Mouse (Mus musculus) kidney, embryonic 15.5 days (tissue): ENCODE measurements around the gene Gm45783. TPM values are rescaled to one million over a fixed set of nuclear protein-coding genes. Genes with fewer than 3 reads are reported as not detected.
A peak's percentile ranks its signal among the peaks of the same experiment; 100 is the strongest.
"Not testable (repeated sequence)": the region's sequence is repeated elsewhere in the genome, so short reads cannot be mapped to it uniquely, and the experiment has no call there.

ENCODE experiments used
- ATAC-seq: fragments of 200-750 bp; cut with Nextera tagmentation; replicated peaks from 2 replicates; pipeline ENCODE4 v1.8.0; 2017; ENCODE audit warnings: moderate TSS enrichment; ENCODE audit not compliant: low FRiP score
- H3K27ac ChIP-seq: fragments of 300-500 bp; sonication (generic); 2 replicates; pipeline ENCODE4 v1.5.1; 2015; ENCODE audit warnings: mild to moderate bottlenecking, inconsistent platforms
- H3K27me3 ChIP-seq: fragments of 300-500 bp; sonication (generic); 2 replicates; pipeline ENCODE4 v1.6.1; 2015; ENCODE audit warnings: inconsistent platforms
- H3K36me3 ChIP-seq: fragments of 300-500 bp; sonication (generic); 2 replicates; pipeline ENCODE4 v1.6.1; 2015; ENCODE audit warnings: inconsistent platforms
- H3K4me1 ChIP-seq: fragments of 300-500 bp; sonication (generic); 2 replicates; pipeline ENCODE4 v1.6.1; 2015; ENCODE audit warnings: inconsistent platforms
- H3K4me2 ChIP-seq: fragments of 300-500 bp; sonication (generic); 2 replicates; pipeline ENCODE4 v1.6.1; 2015; ENCODE audit warnings: moderate library complexity, mild to moderate bottlenecking, inconsistent platforms
- H3K4me3 ChIP-seq: fragments of 300-500 bp; sonication (generic); replicated peaks from 2 replicates; pipeline ENCODE4 v1.5.1; 2015; ENCODE audit warnings: mild to moderate bottlenecking, inconsistent platforms
- H3K9ac ChIP-seq: fragments of 300-500 bp; sonication (generic); 2 replicates; pipeline ENCODE4 v1.6.1; 2015; ENCODE audit warnings: mild to moderate bottlenecking, inconsistent platforms
- H3K9me3 ChIP-seq: fragments of 300-500 bp; sonication (generic); replicated peaks from 2 replicates; pipeline ENCODE4 v1.6.1; 2016; ENCODE audit warnings: inconsistent platforms
- WGBS: fragments of 180-500 bp; shearing (Covaris S2); methylation state at CpG from one replicate; pipeline ENCODE4 v1.1.7; 2015; ENCODE audit warnings: mixed read lengths; 5-methylcytosine and 5-hydroxymethylcytosine counted together
- microRNA-seq: library from miRNA; unstranded; fragments of <30 nt; microRNA quantifications from one replicate; pipeline ENCODE4, GENCODE M21; 2016
- polyA plus RNA-seq: library from polyadenylated mRNA; unstranded; fragments of >200 nt; fragmentation: Nextera tagmentation; extraction: Ambion mirVana; gene quantifications from 2 replicates; pipeline ENCODE4 v1.2.1, GENCODE M21; 2015

Gene Gm45783
- not detected in 2 replicates for polyA plus RNA-seq

GRCm38 (mm10) chr7:7374431-7374830 is at the start of gene Gm45783:
Gene Gm45783 (minus strand): TSS chr7:7374573.
- 53% methylated on average over 12 of the region's 12 CpGs for WGBS
- H3K4me3 ChIP-seq, result peak within 1 kb of the TSS; percentile 21
- H3K4me1 ChIP-seq, H3K27me3 ChIP-seq, H3K9me3 ChIP-seq, H3K27ac ChIP-seq, H3K36me3 ChIP-seq, ATAC-seq, H3K9ac ChIP-seq, H3K4me2 ChIP-seq: not testable (repeated sequence)

GRCm38 (mm10) chr7:7399603-7400002 is 25.2 kb upstream of the Gm45783 start, which contains the start of gene Vmn2r31:
Gene Vmn2r31 (minus strand): TSS chr7:7399703.
- not testable (repeated sequence) for H3K9ac ChIP-seq, H3K4me1 ChIP-seq, H3K4me2 ChIP-seq, H3K27ac ChIP-seq, H3K36me3 ChIP-seq, ATAC-seq, H3K9me3 ChIP-seq, H3K27me3 ChIP-seq, H3K4me3 ChIP-seq

GRCm38 (mm10) chr7:7337509-7337908 is 36.9 kb downstream of the Gm45783 start, which contains the start of gene Vmn2r30:
Gene Vmn2r30 (minus strand): TSS chr7:7337609.
- ATAC-seq, H3K4me3 ChIP-seq, H3K27ac ChIP-seq, H3K27me3 ChIP-seq, H3K9ac ChIP-seq, H3K9me3 ChIP-seq, H3K36me3 ChIP-seq, H3K4me1 ChIP-seq, H3K4me2 ChIP-seq: not testable (repeated sequence)
- WGBS, result 75% methylated on average over 1 of the region's 1 CpGs

GRCm38 (mm10) chr7:7295595-7295994 is 78.8 kb downstream of the Gm45783 start:
- no peak for ATAC-seq
- Histone ChIP-seq H3K27ac (no peak overlapping the region), H3K4me1 (peaks cover 10% of the 10 kb centered on the region), H3K4me3 (no peak overlapping the region), H3K9ac (no peak overlapping the region), H3K4me2 (no peak overlapping the region), H3K9me3 (no peaks in the 10 kb centered on the region), H3K36me3 (peaks cover 55% of the 10 kb centered on the region), H3K27me3 (no peaks in the 10 kb centered on the region)
- 84% methylated on average over 16 of the region's 16 CpGs for WGBS

Small RNAs within 50 kb of the gene (microRNA-seq; reads per million reads assigned to microRNA genes)
- 0.44 reads per million for gene Mir5620

Other genes with a start within 250 kb of the Gm45783 start
- gene Zfp773, start 237.8 kb downstream of the Gm45783 start, polyA plus RNA-seq, result 1.6 and 2.0 TPM in 2 replicates
- gene Zfp418, start 203.2 kb downstream of the Gm45783 start, polyA plus RNA-seq, result 1.7 and 1.9 TPM in 2 replicates
- 7.3 and 7.5 TPM in 2 replicates for gene Zfp772, start 164.6 kb downstream of the Gm45783 start, polyA plus RNA-seq
- gene Vmn2r29, start 127.2 kb downstream of the Gm45783 start, polyA plus RNA-seq, result 0.22 and 1.9 TPM in 2 replicates
- 3.1 and 5.1 TPM in 2 replicates for gene Gm45844, start 96.3 kb downstream of the Gm45783 start, polyA plus RNA-seq
- gene Clcn4, start 73.7 kb downstream of the Gm45783 start, polyA plus RNA-seq, result 44.6 and 46.6 TPM in 2 replicates
- gene Vmn2r30, start 37.0 kb downstream of the Gm45783 start, polyA plus RNA-seq, result not detected in 2 replicates
- not detected in 2 replicates for gene Vmn2r31, start 25.1 kb upstream of the Gm45783 start, polyA plus RNA-seq
- not detected in 2 replicates for gene Vmn2r32, start 105.4 kb upstream of the Gm45783 start, polyA plus RNA-seq
- gene Vmn2r33, start 192.2 kb upstream of the Gm45783 start, polyA plus RNA-seq, result not detected in 2 replicates